Mouse (Mus musculus) hindbrain, embryonic 11.5 days (tissue): ENCODE measurements around the gene Smad1. TPM values are rescaled to one million over a fixed set of nuclear protein-coding genes. Genes with fewer than 3 reads are reported as not detected.

Experiments
- ATAC-seq: fragments of 200-750 bp; cut with Nextera tagmentation; 2 replicates; pipeline ENCODE4 v1.8.0; 2017; ENCODE audit warnings: mild to moderate bottlenecking, moderate TSS enrichment, moderate library complexity; ENCODE audit not compliant: low FRiP score
- DNase-seq: peaks from one replicate; pipeline ENCODE4 v3.0.0-alpha.2; 2015; ENCODE audit warnings: low spot score
- H3K27ac ChIP-seq: fragments of 300-500 bp; sonication (generic); 2 replicates; pipeline ENCODE4 v1.5.1; 2014; ENCODE audit warnings: mild to moderate bottlenecking, low read depth, low read length
- H3K27me3 ChIP-seq: fragments of 300-500 bp; sonication (generic); 2 replicates; pipeline ENCODE4 v1.6.1; 2014; ENCODE audit warnings: mild to moderate bottlenecking, low read length, moderate library complexity, mixed read lengths; ENCODE audit not compliant: control insufficient read depth, insufficient read depth
- H3K36me3 ChIP-seq: fragments of 300-500 bp; sonication (generic); 2 replicates; pipeline ENCODE4 v1.6.1; 2014; ENCODE audit warnings: mild to moderate bottlenecking, low read length, moderate library complexity, mixed read lengths; ENCODE audit not compliant: control insufficient read depth, insufficient read depth
- H3K4me1 ChIP-seq: fragments of 300-500 bp; sonication (generic); replicated peaks from 2 replicates; pipeline ENCODE4 v1.6.1; 2014; ENCODE audit warnings: low read length, mixed read lengths; ENCODE audit not compliant: control insufficient read depth, insufficient read depth
- H3K4me2 ChIP-seq: fragments of 300-500 bp; sonication (generic); replicated peaks from 2 replicates; pipeline ENCODE4 v1.6.1; 2014; ENCODE audit warnings: mild to moderate bottlenecking, low read depth, low read length
- H3K4me3 ChIP-seq: fragments of 300-500 bp; sonication (generic); 2 replicates; pipeline ENCODE4 v1.5.1; 2014; ENCODE audit warnings: low read depth, low read length
- H3K9ac ChIP-seq: fragments of 300-500 bp; sonication (generic); 2 replicates; pipeline ENCODE4 v1.6.1; 2014; ENCODE audit warnings: low read depth, low read length
- H3K9me3 ChIP-seq: fragments of 300-500 bp; sonication (generic); 2 replicates; pipeline ENCODE4 v1.6.1; 2016; ENCODE audit warnings: low read length; ENCODE audit not compliant: control insufficient read depth
- WGBS: fragments of 180-500 bp; shearing (Covaris S2); extraction: QIAGEN DNeasy Blood & Tissue Kit; methylation state at CpG from one replicate; pipeline ENCODE4 v1.1.7; 2014; 5-methylcytosine and 5-hydroxymethylcytosine counted together
- polyA plus RNA-seq: library from polyadenylated mRNA; unstranded; fragments of >200 nt; fragmentation: Nextera tagmentation; extraction: Ambion mirVana; gene quantifications from 2 replicates; pipeline ENCODE4 v1.2.1, GENCODE M21; 2014

Gene Smad1
- polyA plus RNA-seq, 1 experiment from 2014 or later = 62.6 TPM

DNA sequence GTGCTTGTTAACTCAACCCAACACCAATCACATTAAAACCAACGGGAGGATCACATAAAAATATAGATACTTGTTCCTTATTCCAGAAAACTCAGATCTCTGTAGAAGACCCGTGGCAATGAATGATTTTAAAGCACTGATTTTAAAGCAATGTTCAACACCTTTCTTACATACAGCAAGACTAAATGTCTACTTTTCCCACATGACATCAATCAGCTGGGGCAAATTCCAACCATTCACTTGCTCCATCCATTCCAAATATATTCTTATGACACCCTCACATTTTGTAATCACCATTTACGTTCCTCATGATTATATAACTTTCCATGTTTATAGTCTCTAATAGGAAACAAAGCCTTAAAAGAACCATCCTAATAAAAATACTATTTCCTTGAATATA is 105.5 kb downstream of the Smad1 start:
- Histone ChIP-seq H3K9me3 (no peaks in the 10 kb centered on the region), H3K36me3 (no peaks in the 10 kb centered on the region), H3K27me3 (no peaks in the 10 kb centered on the region), H3K4me1 (peaks cover 2% of the 10 kb centered on the region; the same call in 1 of the 2 replicates), H3K4me2 (peak overlapping the region; percentile 76), H3K4me3 (peak overlapping the region; percentile 73), H3K9ac (no peak overlapping the region), H3K27ac (peak overlapping the region; percentile 95)
- DNase-seq (no peak), ATAC-seq (no peak)
- WGBS = 80% methylated on average over 3 of the region's 3 CpGs

DNA sequence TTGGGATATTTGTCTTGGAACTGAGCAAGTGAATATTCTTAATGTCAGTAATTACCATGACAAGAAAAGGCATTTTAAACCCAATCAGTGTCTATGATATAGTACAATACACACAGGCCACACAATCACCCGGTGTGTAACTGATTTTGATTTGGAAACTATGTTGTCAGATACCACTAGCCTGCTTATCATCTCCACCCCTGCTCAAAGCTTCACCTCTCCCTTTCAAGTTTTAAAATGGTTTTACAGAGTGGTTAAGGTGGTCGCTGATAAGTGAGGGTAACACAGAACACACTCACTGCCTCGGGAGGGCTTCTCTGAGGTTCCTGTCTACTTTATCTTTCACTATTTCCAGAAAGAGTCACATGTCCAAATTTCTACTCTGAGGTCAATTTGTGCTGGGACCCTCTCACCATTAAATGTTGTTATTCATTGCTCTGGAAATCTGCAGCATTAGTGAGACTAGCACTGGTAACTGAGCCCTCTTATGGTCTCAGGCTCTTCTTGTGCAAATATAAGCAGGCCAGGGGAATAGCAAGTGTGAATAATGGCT is 106.5 kb downstream of the Smad1 start:
- no peak for ATAC-seq
- H3K4me3 ChIP-seq = no peak overlapping the region
- DNase-seq = no peak
- no peaks in the 10 kb centered on the region for H3K27me3 ChIP-seq
- H3K4me1 ChIP-seq = peaks cover 2% of the 10 kb centered on the region; the same call in 1 of the 2 replicates
- H3K9ac ChIP-seq = no peak overlapping the region
- no peak overlapping the region for H3K4me2 ChIP-seq
- no peak overlapping the region for H3K27ac ChIP-seq
- H3K36me3 ChIP-seq = no peaks in the 10 kb centered on the region
- H3K9me3 ChIP-seq = no peaks in the 10 kb centered on the region
- 92% methylated on average over 3 of the region's 3 CpGs for WGBS

DNA sequence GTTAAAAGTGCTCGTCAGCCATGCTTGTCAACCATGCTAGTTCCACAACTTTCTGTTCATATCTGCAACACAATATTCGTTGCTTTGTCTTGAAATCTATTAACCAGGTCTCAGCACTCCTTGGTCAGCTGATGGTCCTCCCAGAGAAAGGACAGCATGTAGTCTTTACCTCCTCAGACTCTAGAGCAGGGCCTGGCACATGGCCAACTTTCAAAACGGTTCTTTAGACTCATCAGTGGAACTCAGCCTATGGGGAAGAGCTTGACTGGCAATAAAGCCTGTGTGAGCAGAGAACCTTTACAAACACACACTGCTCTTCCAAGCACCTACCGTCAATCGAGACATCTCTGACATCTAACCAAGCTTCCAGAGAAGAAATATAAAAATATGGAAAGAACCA is 109.7 kb downstream of the Smad1 start:
- WGBS = 86% methylated on average over 5 of the region's 5 CpGs
- no peak for DNase-seq

DNA sequence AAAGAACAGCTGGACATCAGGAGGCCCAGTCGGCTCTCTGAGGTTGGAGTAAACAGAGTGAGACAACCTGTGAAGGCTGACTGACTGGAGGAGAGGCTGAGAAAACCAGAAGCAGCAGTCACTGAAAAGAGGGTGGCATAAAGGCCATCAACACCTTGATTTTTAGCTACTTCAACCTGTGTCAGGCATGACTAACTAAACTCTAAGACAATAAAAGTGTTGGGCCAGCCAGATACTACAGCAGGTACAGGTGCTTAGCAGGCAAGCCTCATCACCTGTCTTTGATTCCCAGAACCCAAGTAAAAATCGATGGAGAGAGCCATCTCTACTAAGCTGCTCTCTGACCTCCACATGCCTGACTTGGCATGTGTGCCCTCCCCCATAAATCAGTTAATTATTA is 110.6 kb downstream of the Smad1 start:
- WGBS = 68% methylated on average over 2 of the region's 2 CpGs
- ATAC-seq (no peak), DNase-seq (no peak)
- H3K9ac ChIP-seq = no peak overlapping the region
- H3K4me1 ChIP-seq = peaks cover 2% of the 10 kb centered on the region; the same call in 1 of the 2 replicates
- H3K4me3 ChIP-seq = no peak overlapping the region
- H3K4me2 ChIP-seq = no peak overlapping the region
- no peaks in the 10 kb centered on the region for H3K9me3 ChIP-seq
- H3K27ac ChIP-seq = no peak overlapping the region
- no peaks in the 10 kb centered on the region for H3K36me3 ChIP-seq
- no peaks in the 10 kb centered on the region for H3K27me3 ChIP-seq

More for the DNA sequence above, 109.7 kb downstream of the Smad1 start:
- Histone ChIP-seq H3K9ac (no peak overlapping the region), H3K27me3 (no peaks in the 10 kb centered on the region), H3K4me3 (no peak overlapping the region), H3K4me1 (peaks cover 2% of the 10 kb centered on the region; the same call in 1 of the 2 replicates), H3K36me3 (no peaks in the 10 kb centered on the region), H3K9me3 (no peaks in the 10 kb centered on the region), H3K4me2 (no peak overlapping the region), H3K27ac (no peak overlapping the region)
- ATAC-seq = no peak

Other genes with a start within 250 kb of the Smad1 start
- gene 1700011L22Rik, start 150.9 kb downstream of the Smad1 start, polyA plus RNA-seq = not detected in 2 replicates
- 12.2 and 12.5 TPM in 2 replicates for gene Mmaa, start 104.6 kb downstream of the Smad1 start, polyA plus RNA-seq
- 22.8 and 24.3 TPM in 2 replicates for gene Otud4, start 240.1 kb upstream of the Smad1 start, polyA plus RNA-seq